20 mouse cellular contexts compared by ENCODE assay signal in the genomic region with DNA sequence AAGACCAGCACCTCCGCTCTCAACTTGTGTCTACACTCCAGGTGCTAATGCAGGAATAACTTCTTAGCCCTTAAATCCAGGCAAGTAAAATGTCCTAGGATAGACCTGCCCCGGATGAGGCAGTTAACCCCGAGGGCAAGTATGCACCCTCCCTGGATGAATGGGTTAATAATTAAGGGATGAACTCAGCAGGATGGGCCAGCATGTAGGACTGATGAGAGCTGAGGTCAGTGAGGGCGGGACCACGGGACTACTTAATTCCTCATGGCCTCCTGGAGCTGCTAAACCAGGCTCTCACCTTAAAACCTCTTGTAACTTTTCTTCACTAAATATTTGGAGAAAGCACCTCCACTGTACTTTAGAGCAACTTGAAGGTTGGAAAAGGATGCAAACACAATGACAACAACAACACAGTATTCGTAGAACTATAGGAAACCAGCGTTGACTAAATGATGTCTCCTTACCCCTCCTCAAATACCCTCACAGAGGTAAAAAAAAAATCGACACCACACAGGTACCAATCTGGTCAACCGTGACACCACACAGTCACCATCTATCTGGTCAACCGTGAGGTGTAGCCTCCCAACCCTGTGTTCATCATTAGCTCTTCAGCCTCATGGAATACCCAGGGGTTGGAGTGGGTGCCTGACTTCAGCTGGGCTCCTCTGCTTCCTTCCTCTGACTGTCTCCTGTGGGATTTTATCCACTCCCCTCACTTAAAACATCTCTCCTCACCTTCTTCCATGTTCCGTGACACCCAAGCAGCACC.
DNase-seq lines count a peak whose midpoint lies in the region; ATAC-seq and TF ChIP-seq lines count a peak whose summit lies in the region.
"Had no signal": no experiment of that assay in that cellular context is flagged by ENCODE, and none has a peak within 500 bp of the region (broad histone marks: within the 10 kb centered on the region; RNA-seq: fewer than 3 reads in every experiment).

No protein-coding gene starts in this region.

- no peak for TF ChIP-seq POLR2A in liver, adult 2 months (IDR thresholded peaks at IDR 0.05; ENCODE audit: extremely low read depth, insufficient read depth, low read length)

- TF ChIP-seq EP300 in stomach, postnatal 0 days (optimal IDR thresholded peaks at IDR 0.05), result no peak

- no peak overlapping the region for H3K4me3 ChIP-seq in liver, adult 2 months (ENCODE audit: insufficient read depth, low read depth, low read length)
- no peak overlapping the region for H3K4me3 ChIP-seq in kidney, postnatal 0 days (replicated peaks; ENCODE audit: low read depth, low read length)
- no peak overlapping the region for H3K4me3 ChIP-seq in liver, embryonic 12.5 days
- H3K4me3 ChIP-seq in stomach, postnatal 0 days (ENCODE audit: low read depth, low read length), result no peak overlapping the region
- no peak overlapping the region for H3K4me3 ChIP-seq in heart, embryonic 10.5 days
- H3K4me3 ChIP-seq in forebrain, embryonic 15.5 days, result no peak overlapping the region
- H3K4me3 ChIP-seq: embryonic facial prominence, embryonic 15.5 days; hindbrain, embryonic 12.5 days; limb, embryonic 15.5 days had no signal

- no peak for TF ChIP-seq CTCF in liver, adult 2 months (IDR thresholded peaks at IDR 0.05; ENCODE audit: low read depth, low read length)
- TF ChIP-seq CTCF in kidney, postnatal 0 days (IDR thresholded peaks at IDR 0.05; ENCODE audit: low read depth), result no peak
- no peak for TF ChIP-seq CTCF in stomach, postnatal 0 days (IDR thresholded peaks at IDR 0.05; ENCODE audit: low read depth)

- no peak overlapping the region for H3K9ac ChIP-seq in liver, adult 2 months (ENCODE audit: low read depth, low read length)
- H3K9ac ChIP-seq in kidney, postnatal 0 days (ENCODE audit: low read depth, low read length), result no peak overlapping the region
- H3K9ac ChIP-seq in liver, embryonic 12.5 days, result no peak overlapping the region
- no peak overlapping the region for H3K9ac ChIP-seq in stomach, postnatal 0 days (ENCODE audit: low read length)
- no peak overlapping the region for H3K9ac ChIP-seq in forebrain, embryonic 15.5 days (replicated peaks)
- H3K9ac ChIP-seq: embryonic facial prominence, embryonic 15.5 days; hindbrain, embryonic 12.5 days; limb, embryonic 15.5 days had no signal

- peak; percentile 91 for ATAC-seq in kidney, postnatal 0 days (replicated peaks; ENCODE audit: low FRiP score, low read depth)
- peak; percentile 62 for ATAC-seq in liver, embryonic 12.5 days
- no peak for ATAC-seq in stomach, postnatal 0 days (ENCODE audit: low FRiP score, low TSS enrichment)
- no peak for ATAC-seq in forebrain, embryonic 15.5 days (replicated peaks)
- ATAC-seq: midbrain, embryonic 16.5 days had no signal

- intact Hi-C loops in heart, postnatal 25 days (cut with DNase I), result loop anchor here (10.0 kb wide), 1 partner anchor 91 kb away; a partner anchor contains a TSS

- no peak overlapping the region for H3K27ac ChIP-seq in liver, adult 2 months (replicated peaks; ENCODE audit: insufficient read depth, low read depth, low read length)
- H3K27ac ChIP-seq in kidney, postnatal 0 days, result peak overlapping the region; percentile 64
- H3K27ac ChIP-seq in liver, embryonic 12.5 days, result no peak overlapping the region
- no peak overlapping the region for H3K27ac ChIP-seq in stomach, postnatal 0 days (replicated peaks)
- H3K27ac ChIP-seq in heart, embryonic 10.5 days, result no peak overlapping the region
- H3K27ac ChIP-seq in forebrain, embryonic 15.5 days (replicated peaks), result no peak overlapping the region
- H3K27ac ChIP-seq: embryonic facial prominence, embryonic 15.5 days; hindbrain, embryonic 12.5 days; limb, embryonic 15.5 days had no signal

- peak; percentile 88 for DNase-seq in liver, adult 2 months (ENCODE audit: extremely low read depth, low read depth, low spot score)
- DNase-seq in liver, result no peak
- DNase-seq in kidney, postnatal 0 days (ENCODE audit: low spot score), result no peak
- no peak for DNase-seq in stomach, postnatal 0 days (ENCODE audit: low spot score)
- DNase-seq in heart, embryonic 10.5 days (ENCODE audit: low spot score), result no peak
- DNase-seq in heart, postnatal 25 days (ENCODE audit: low spot score), result no peak
- DNase-seq: cerebellum, adult 18-20 months; cerebellum, postnatal 36 days; gastrocnemius, postnatal 10 days; heart, adult 18-20 months; lung, postnatal 36 days; right cerebral cortex, postnatal 14 days; thymus, adult 18-20 months had no signal

- no peaks in the 10 kb centered on the region for H3K9me3 ChIP-seq in kidney, postnatal 0 days (replicated peaks; ENCODE audit: low read length)
- no peaks in the 10 kb centered on the region for H3K9me3 ChIP-seq in liver, embryonic 12.5 days (replicated peaks)
- no peaks in the 10 kb centered on the region for H3K9me3 ChIP-seq in stomach, postnatal 0 days (ENCODE audit: control insufficient read depth, low read length)
- H3K9me3 ChIP-seq in heart, embryonic 10.5 days, result no peaks in the 10 kb centered on the region
- no peaks in the 10 kb centered on the region for H3K9me3 ChIP-seq in forebrain, embryonic 15.5 days
- H3K9me3 ChIP-seq: embryonic facial prominence, embryonic 15.5 days; G1E; hindbrain, embryonic 12.5 days; limb, embryonic 15.5 days had no signal

- no peaks in the 10 kb centered on the region for H3K79me2 ChIP-seq in liver, adult 2 months (ENCODE audit: control insufficient read depth, insufficient read depth, low read length)

- no peaks in the 10 kb centered on the region for H3K27me3 ChIP-seq in liver, adult 2 months (ENCODE audit: control insufficient read depth, insufficient read depth, low read length)
- no peaks in the 10 kb centered on the region for H3K27me3 ChIP-seq in kidney, postnatal 0 days (ENCODE audit: insufficient read depth, low read length)
- no peaks in the 10 kb centered on the region for H3K27me3 ChIP-seq in liver, embryonic 12.5 days (replicated peaks)
- no peaks in the 10 kb centered on the region for H3K27me3 ChIP-seq in stomach, postnatal 0 days (ENCODE audit: control insufficient read depth, insufficient read depth, low read length)
- H3K27me3 ChIP-seq in heart, embryonic 10.5 days (ENCODE audit: insufficient read depth, poor library complexity, severe bottlenecking), result no peaks in the 10 kb centered on the region
- no peaks in the 10 kb centered on the region for H3K27me3 ChIP-seq in forebrain, embryonic 15.5 days
- H3K27me3 ChIP-seq: embryonic facial prominence, embryonic 15.5 days; hindbrain, embryonic 12.5 days; limb, embryonic 15.5 days had no signal

- no peaks in the 10 kb centered on the region for H3K36me3 ChIP-seq in liver, adult 2 months (ENCODE audit: control insufficient read depth, insufficient read depth, low read length)
- no peaks in the 10 kb centered on the region for H3K36me3 ChIP-seq in kidney, postnatal 0 days (ENCODE audit: insufficient read depth, low read length)
- no peaks in the 10 kb centered on the region for H3K36me3 ChIP-seq in liver, embryonic 12.5 days
- H3K36me3 ChIP-seq in stomach, postnatal 0 days (ENCODE audit: control insufficient read depth, insufficient read depth, low read length), result no peaks in the 10 kb centered on the region
- no peaks in the 10 kb centered on the region for H3K36me3 ChIP-seq in heart, embryonic 10.5 days
- no peaks in the 10 kb centered on the region for H3K36me3 ChIP-seq in forebrain, embryonic 15.5 days
- H3K36me3 ChIP-seq: embryonic facial prominence, embryonic 15.5 days; G1E; hindbrain, embryonic 12.5 days; limb, embryonic 15.5 days had no signal

- H3K4me1 ChIP-seq in liver, adult 2 months (ENCODE audit: control insufficient read depth, insufficient read depth, low read length), result peaks cover 5% of the 10 kb centered on the region
- H3K4me1 ChIP-seq in kidney, postnatal 0 days (replicated peaks; ENCODE audit: insufficient read depth, low read length), result peaks cover 12% of the 10 kb centered on the region; the same call in 1 of the 2 replicates
- H3K4me1 ChIP-seq in liver, embryonic 12.5 days, result peaks cover 15% of the 10 kb centered on the region
- no peaks in the 10 kb centered on the region for H3K4me1 ChIP-seq in stomach, postnatal 0 days (replicated peaks; ENCODE audit: control insufficient read depth, insufficient read depth)
- H3K4me1 ChIP-seq in heart, embryonic 10.5 days, result peaks cover 33% of the 10 kb centered on the region
- H3K4me1 ChIP-seq in forebrain, embryonic 15.5 days, result peaks cover 19% of the 10 kb centered on the region

- 65% methylated on average over 11 of the region's 11 CpGs for WGBS in liver, adult 2 months
- 64% methylated on average over 11 of the region's 11 CpGs for WGBS in kidney, postnatal 0 days
- WGBS in liver, embryonic 12.5 days (ENCODE audit: insufficient replicate concordance), result 73% methylated on average over 11 of the region's 11 CpGs
- 72% methylated on average over 11 of the region's 11 CpGs for WGBS in stomach, postnatal 0 days
- 76% methylated on average over 11 of the region's 11 CpGs for WGBS in heart, embryonic 10.5 days
- WGBS in forebrain, embryonic 15.5 days, result 88% methylated on average over 11 of the region's 11 CpGs

- H3K4me2 ChIP-seq in kidney, postnatal 0 days (ENCODE audit: low read length), result no peak overlapping the region
- H3K4me2 ChIP-seq in liver, embryonic 12.5 days, result no peak overlapping the region
- no peak overlapping the region for H3K4me2 ChIP-seq in stomach, postnatal 0 days (replicated peaks; ENCODE audit: low read depth)
- no peak overlapping the region for H3K4me2 ChIP-seq in forebrain, embryonic 15.5 days (replicated peaks)
- H3K4me2 ChIP-seq: embryonic facial prominence, embryonic 15.5 days; hindbrain, embryonic 12.5 days; limb, embryonic 15.5 days had no signal

Comparison
In these comparisons a context has a peak if more than half of its experiments do, and no peak if none do; other contexts are left out.
1. ATAC-seq: peak in kidney, postnatal 0 days (single experiment) and liver, embryonic 12.5 days (single experiment); none in stomach, postnatal 0 days (single experiment) and forebrain, embryonic 15.5 days (single experiment).